Mouse (Mus musculus) cerebellum, adult 2 months (tissue): ENCODE results near the gene Znrf4.

ENCODE experiments used
- CTCF ChIP-seq: fragments of 200-500 bp; IDR thresholded peaks from 2 replicates; pipeline ENCODE4 v1.5.1; 2011; ENCODE audit warnings: low read depth, mild to moderate bottlenecking, control low read depth, low read length, moderate library complexity, borderline replicate concordance; ENCODE audit not compliant: insufficient read depth
- POLR2A ChIP-seq: fragments of 200-500 bp; IDR thresholded peaks from 2 replicates; pipeline ENCODE4 v1.6.1; 2011; ENCODE audit warnings: low read length, control low read depth, borderline replicate concordance; ENCODE audit not compliant: insufficient read depth

DNA sequence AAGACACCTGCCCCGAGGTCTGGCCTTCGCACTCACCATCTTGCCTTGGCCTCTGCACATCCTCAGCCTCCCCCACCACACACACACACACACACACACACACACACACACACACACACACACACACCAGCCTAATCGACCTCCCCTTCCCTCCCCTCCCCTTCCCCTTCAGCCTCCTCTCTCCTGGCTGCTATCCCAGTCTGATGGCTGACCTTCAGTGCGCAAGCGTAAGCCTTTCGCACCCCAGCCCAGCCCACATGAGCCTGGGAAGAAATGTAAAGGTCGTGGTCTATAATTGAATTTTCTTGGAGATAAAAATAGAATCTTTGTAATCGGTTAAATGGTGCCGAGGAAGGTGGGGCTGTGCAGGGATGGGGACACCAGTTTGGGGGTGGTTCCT is 27.1 kb downstream of the Znrf4 start:
- no peak for TF ChIP-seq CTCF
- no peak for TF ChIP-seq POLR2A
